ENCODE assay signal across 11 mouse cellular contexts in the genomic region with DNA sequence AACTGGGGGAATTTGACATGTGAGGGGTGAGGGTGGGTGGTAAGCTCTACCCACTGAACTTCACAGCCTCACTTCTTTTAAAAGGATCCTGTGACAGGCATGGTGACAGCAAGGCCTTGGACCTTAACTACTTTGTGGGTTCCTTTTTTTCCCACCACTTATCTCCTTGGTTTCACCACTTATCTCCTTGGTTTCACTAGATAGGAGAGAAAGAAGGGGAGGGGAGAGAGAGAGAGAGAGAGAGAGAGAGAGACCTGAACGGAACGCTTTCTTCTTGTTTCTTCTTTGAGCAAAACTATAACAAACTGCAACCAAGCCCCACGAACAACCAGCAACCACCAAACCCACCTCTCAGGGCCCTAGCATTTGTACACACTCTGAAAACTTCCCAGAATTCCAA. TPM values are rescaled to one million over a fixed set of nuclear protein-coding genes. Genes with fewer than 3 reads are reported as not detected.
A peak's percentile ranks its signal among the peaks of the same experiment; 100 is the strongest.
DNase-seq lines count a peak whose midpoint lies in the region; ATAC-seq and TF ChIP-seq lines count a peak whose summit lies in the region.
"Had no signal": no experiment of that assay in that cellular context is flagged by ENCODE, and none has a peak within 500 bp of the region (broad histone marks: within the 10 kb centered on the region; RNA-seq: fewer than 3 reads in every experiment).

No protein-coding gene starts in this region.

- intact Hi-C loops in left cerebral cortex, adult 2 months (cut with DNase I): no loop called here
- intact Hi-C loops in left cerebral cortex, postnatal 10 days (cut with DNase I): no loop called here

- H3K9me3 ChIP-seq in ES-Bruce4 (replicated peaks; ENCODE audit: control insufficient read depth, insufficient read depth, low read length, poor library complexity, severe bottlenecking): no peaks in the 10 kb centered on the region
- no peaks in the 10 kb centered on the region for H3K9me3 ChIP-seq in intestine, embryonic 15.5 days

- peaks cover 6% of the 10 kb centered on the region for H3K4me1 ChIP-seq in ES-Bruce4 (ENCODE audit: control insufficient read depth, insufficient read depth, low read length)
- peaks cover 36% of the 10 kb centered on the region for H3K4me1 ChIP-seq in intestine, embryonic 15.5 days (replicated peaks)

- no peak overlapping the region for H3K4me2 ChIP-seq in intestine, embryonic 15.5 days (replicated peaks)

- H3K4me3 ChIP-seq in left cerebral cortex, adult 2 months: no peak overlapping the region
- H3K4me3 ChIP-seq in ES-Bruce4 (ENCODE audit: low read depth, low read length): 0 out of 2 replicates have a peak overlapping the region, but pooled peaks have one; percentile 1
- H3K4me3 ChIP-seq in intestine, embryonic 15.5 days (replicated peaks): no peak overlapping the region

- TF ChIP-seq EP300 in ES-Bruce4 (IDR thresholded peaks at IDR 0.05; ENCODE audit: insufficient read depth, low read depth, low read length): no peak

- 53% methylated on average over 3 of the region's 3 CpGs for WGBS in intestine, embryonic 15.5 days

- H3K36me3 ChIP-seq in ES-Bruce4 (ENCODE audit: control insufficient read depth, insufficient read depth, low read length, poor library complexity, severe bottlenecking): no peaks in the 10 kb centered on the region
- H3K36me3 ChIP-seq in intestine, embryonic 15.5 days: no peaks in the 10 kb centered on the region

- no peak overlapping the region for H3K9ac ChIP-seq in ES-Bruce4 (ENCODE audit: low read depth, poor library complexity, severe bottlenecking)
- H3K9ac ChIP-seq in intestine, embryonic 15.5 days: no peak overlapping the region

- H3K27me3 ChIP-seq in ES-Bruce4 (ENCODE audit: control insufficient read depth, insufficient read depth, low read length, poor library complexity, severe bottlenecking): no peaks in the 10 kb centered on the region
- H3K27me3 ChIP-seq in intestine, embryonic 15.5 days (replicated peaks): no peaks in the 10 kb centered on the region
- H3K27me3 ChIP-seq: Patski had no signal

- no peak for TF ChIP-seq CTCF in left cerebral cortex, adult 2 months (IDR thresholded peaks at IDR 0.05)
- TF ChIP-seq CTCF in ES-Bruce4 (IDR thresholded peaks at IDR 0.05; ENCODE audit: low read depth, low read length): no peak

- no peak for TF ChIP-seq POLR2A in ES-Bruce4 (IDR thresholded peaks at IDR 0.05; ENCODE audit: insufficient read depth, low read length)

- no peak for ATAC-seq in intestine, embryonic 15.5 days
- ATAC-seq: Patski had no signal

- no peak for DNase-seq in left cerebral cortex, adult 2 months (ENCODE audit: extremely low spot score in 1 of 2, low spot score in 2 of 2)
- no peak for DNase-seq in left cerebral cortex, postnatal 10 days (ENCODE audit: extremely low spot score in 1 of 2, low spot score in 2 of 2)
- DNase-seq in Muller cell, postnatal 12 days (ENCODE audit: inconsistent ontology term): peak; percentile 78
- DNase-seq in adrenal gland, adult 2 months: no peak
- no peak for DNase-seq in gastrocnemius, postnatal 4 days (ENCODE audit: low spot score in 2 of 2)
- no peak for DNase-seq in cerebellum, postnatal 4 days (ENCODE audit: low spot score in 2 of 2)
- DNase-seq: gastrocnemius, postnatal 36 days; kidney, adult 11 months had no signal

- H3K27ac ChIP-seq in left cerebral cortex, adult 2 months: peak overlapping the region; percentile 67
- peak overlapping the region; percentile 19 for H3K27ac ChIP-seq in ES-Bruce4 (ENCODE audit: insufficient read depth, low read length)
- H3K27ac ChIP-seq in intestine, embryonic 15.5 days: peak overlapping the region; percentile 3; the same call in 1 of the 2 replicates

RNA-seq across cellular contexts. Expression of a gene that starts 1.9 kb away (rescaled TPM):
- total RNA-seq in left cerebral cortex, adult 2 months (2021): 100 to 1,000 TPM; 494 to 526 TPM
- 100 to 1,000 TPM; 436 to 469 TPM for total RNA-seq in left cerebral cortex, postnatal 10 days (2021)
- 479 and 507 TPM in 2 replicates for polyA plus RNA-seq in ES-Bruce4 (2011; ENCODE audit: insufficient read depth, insufficient read length, low read depth, missing spikeins)
- polyA plus RNA-seq in intestine, embryonic 15.5 days (2015; fragmentation: Nextera tagmentation; extraction: Ambion mirVana): 712 and 771 TPM in 2 replicates
- 1,000 to 10,000 TPM; 1,287 to 1,377 TPM for total RNA-seq in adrenal gland, adult 2 months (2021)
- 1,827 and 2,443 TPM in 2 replicates for polyA plus RNA-seq in adrenal gland, adult 2 months (2012; rRNA removed)
- total RNA-seq in gastrocnemius, postnatal 4 days (2021): 100 to 1,000 TPM; 339 to 434 TPM

RNA-seq across cellular contexts. Expression of a gene that starts 9.2 kb away (rescaled TPM):
- 10 to 100 TPM; 73.0 to 76.0 TPM for total RNA-seq in left cerebral cortex, adult 2 months (2021)
- 10 to 100 TPM; 64.1 to 66.0 TPM for total RNA-seq in left cerebral cortex, postnatal 10 days (2021)
- polyA plus RNA-seq in ES-Bruce4 (2011; ENCODE audit: insufficient read depth, insufficient read length, low read depth, missing spikeins): 176 and 180 TPM in 2 replicates
- 206 and 218 TPM in 2 replicates for polyA plus RNA-seq in intestine, embryonic 15.5 days (2015; fragmentation: Nextera tagmentation; extraction: Ambion mirVana)
- total RNA-seq in adrenal gland, adult 2 months (2021): 100 to 1,000 TPM in 1 of 2 experiments, 10 to 100 TPM in 1; 97.3 to 106 TPM
- polyA plus RNA-seq in adrenal gland, adult 2 months (2012; rRNA removed): 111 and 122 TPM in 2 replicates
- 10 to 100 TPM; 77.3 to 77.7 TPM for total RNA-seq in gastrocnemius, postnatal 4 days (2021)

RNA-seq across cellular contexts. Expression of a gene that starts 32.4 kb away (rescaled TPM):
- 1 to 10 TPM; 3.5 TPM for total RNA-seq in left cerebral cortex, adult 2 months (2021)
- total RNA-seq in left cerebral cortex, postnatal 10 days (2021): 1 to 10 TPM; 3.3 to 4.5 TPM
- polyA plus RNA-seq in ES-Bruce4 (2011; ENCODE audit: insufficient read depth, insufficient read length, low read depth, missing spikeins): 6.5 and 6.9 TPM in 2 replicates
- polyA plus RNA-seq in intestine, embryonic 15.5 days (2015; fragmentation: Nextera tagmentation; extraction: Ambion mirVana): 6.3 and 6.5 TPM in 2 replicates
- total RNA-seq in adrenal gland, adult 2 months (2021): 1 to 10 TPM; 3.9 to 6.7 TPM
- 11.0 and 14.6 TPM in 2 replicates for polyA plus RNA-seq in adrenal gland, adult 2 months (2012; rRNA removed)
- total RNA-seq in gastrocnemius, postnatal 4 days (2021): 1 to 10 TPM; 4.0 to 4.7 TPM

RNA-seq across cellular contexts. Expression of a gene that starts 52.5 kb away (rescaled TPM):
- 10 to 100 TPM; 13.5 to 13.8 TPM for total RNA-seq in left cerebral cortex, adult 2 months (2021)
- total RNA-seq in left cerebral cortex, postnatal 10 days (2021): 1 to 10 TPM; 8.5 to 9.8 TPM
- 10.6 and 11.0 TPM in 2 replicates for polyA plus RNA-seq in ES-Bruce4 (2011; ENCODE audit: insufficient read depth, insufficient read length, low read depth, missing spikeins)
- polyA plus RNA-seq in intestine, embryonic 15.5 days (2015; fragmentation: Nextera tagmentation; extraction: Ambion mirVana): 3.0 and 3.7 TPM in 2 replicates
- 10 to 100 TPM; 18.4 to 22.9 TPM for total RNA-seq in adrenal gland, adult 2 months (2021)
- 28.6 TPM in 2 replicates for polyA plus RNA-seq in adrenal gland, adult 2 months (2012; rRNA removed)
- total RNA-seq in gastrocnemius, postnatal 4 days (2021): 1 to 10 TPM; 4.8 to 4.9 TPM

RNA-seq across cellular contexts. Expression of a gene that starts 56.5 kb away (rescaled TPM):
- 10 to 100 TPM; 21.4 to 22.1 TPM for total RNA-seq in left cerebral cortex, adult 2 months (2021)
- total RNA-seq in left cerebral cortex, postnatal 10 days (2021): 10 to 100 TPM; 20.4 to 21.2 TPM
- polyA plus RNA-seq in ES-Bruce4 (2011; ENCODE audit: insufficient read depth, insufficient read length, low read depth, missing spikeins): 36.1 and 37.3 TPM in 2 replicates
- 12.8 and 14.0 TPM in 2 replicates for polyA plus RNA-seq in intestine, embryonic 15.5 days (2015; fragmentation: Nextera tagmentation; extraction: Ambion mirVana)
- total RNA-seq in adrenal gland, adult 2 months (2021): 10 to 100 TPM; 38.5 to 59.3 TPM
- polyA plus RNA-seq in adrenal gland, adult 2 months (2012; rRNA removed): 102 and 120 TPM in 2 replicates
- total RNA-seq in gastrocnemius, postnatal 4 days (2021): 10 to 100 TPM; 13.0 to 13.6 TPM

Comparison
In these comparisons a context has a peak if more than half of its experiments do, and no peak if none do; other contexts are left out.
1. H3K27ac ChIP-seq: peak in every context shown above with its lines; median percentile 67 in left cerebral cortex, adult 2 months; 19 in ES-Bruce4; 3 in intestine, embryonic 15.5 days.